Mouse (Mus musculus): Measurements from ENCODE around the gene Gm43552. TPM values are rescaled to one million over a fixed set of nuclear protein-coding genes. Genes with fewer than 3 reads are reported as not detected.
"Not testable (repeated sequence)": the region's sequence is repeated elsewhere in the genome, so short reads cannot be mapped to it uniquely, and the experiment has no call there.

Gm43552 gene
- polyA plus RNA-seq, 1 experiment, result not detected

- Histone ChIP-seq H3ac (ENCODE audit: control insufficient read depth, insufficient read length) (no peak overlapping the region), H3K4me2 (ENCODE audit: low read depth) (no peak overlapping the region), H3K4me3 (no peak overlapping the region), H3K79me2 (ENCODE audit: control insufficient read depth, insufficient read depth) (peaks cover 4% of the 10 kb centered on the region), H3K27me3 (ENCODE audit: control insufficient read depth, insufficient read depth, insufficient read length) (no peaks in the 10 kb centered on the region), H3K36me3 (ENCODE audit: control insufficient read depth, insufficient read depth) (no peaks in the 10 kb centered on the region)
- TF ChIP-seq CEBPB (IDR thresholded peaks at IDR 0.05; ENCODE audit: insufficient read depth, poor library complexity, severe bottlenecking) (no peak), MYOG (IDR thresholded peaks at IDR 0.05; ENCODE audit: control insufficient read depth in 1 of 3, insufficient read depth in 1 of 3, insufficient read length in 2 of 3, low read depth in 2 of 3) (no peak), MYOD1 (IDR thresholded peaks at IDR 0.05; ENCODE audit: control insufficient read depth in 1 of 3, insufficient read length in 2 of 3, low read depth in 2 of 3) (no peak), E2F4 (IDR thresholded peaks at IDR 0.05; ENCODE audit: insufficient read depth) (no peak), MAX (IDR thresholded peaks at IDR 0.05; ENCODE audit: low read depth) (no peak), TCF3 (IDR thresholded peaks at IDR 0.05; ENCODE audit: insufficient read length, low read depth) (no peak), POLR2AphosphoS2 (IDR thresholded peaks at IDR 0.05; ENCODE audit: insufficient read length, low read depth) (no peak), USF1 (IDR thresholded peaks at IDR 0.05; ENCODE audit: low read depth) (no peak), REST (IDR thresholded peaks at IDR 0.05; ENCODE audit: insufficient read depth, insufficient read length) (no peak), TCF12 (IDR thresholded peaks at IDR 0.05; ENCODE audit: insufficient read depth, poor library complexity, severe bottlenecking) (no peak), POLR2A (IDR thresholded peaks at IDR 0.05; ENCODE audit: insufficient read length, low read depth) (no peak), SRF (IDR thresholded peaks at IDR 0.05; ENCODE audit: control insufficient read depth, insufficient read length, low read depth) (no peak)
Measured at GRCm38 (mm10) chr5:65479681-65480445, 12.8 kb downstream of the Gm43552 start.

DNA sequence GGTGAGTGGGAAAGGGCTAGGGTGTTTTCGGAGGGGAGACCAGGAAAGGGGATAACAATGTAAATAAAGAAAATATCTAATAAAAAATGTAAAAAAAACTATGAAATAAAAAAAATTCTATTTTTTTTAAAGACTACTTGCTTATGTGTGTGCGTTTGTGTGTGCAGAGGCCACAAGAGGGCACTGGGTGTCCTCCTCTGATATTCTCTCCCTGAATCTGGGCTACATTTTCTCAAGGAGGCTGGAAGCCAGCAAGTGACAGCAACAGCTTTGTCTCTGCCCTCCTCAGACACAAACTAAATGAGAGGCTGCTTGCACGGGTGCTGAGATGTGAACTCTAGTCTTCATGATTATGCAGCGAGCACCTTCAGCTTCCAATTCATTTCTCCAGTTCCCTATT, 14.4 kb downstream of the Gm43552 start:
- H3K27me3 ChIP-seq (ENCODE audit: control insufficient read depth, insufficient read depth, insufficient read length), result no peaks in the 10 kb centered on the region
- no peak overlapping the region for H3ac ChIP-seq (ENCODE audit: control insufficient read depth, insufficient read length)
- no peak for TF ChIP-seq REST (IDR thresholded peaks at IDR 0.05; ENCODE audit: insufficient read depth, insufficient read length)
- TF ChIP-seq TCF3 (IDR thresholded peaks at IDR 0.05; ENCODE audit: insufficient read length, low read depth), result no peak
- no peak for TF ChIP-seq USF1 (IDR thresholded peaks at IDR 0.05; ENCODE audit: low read depth)
- TF ChIP-seq SRF (IDR thresholded peaks at IDR 0.05; ENCODE audit: control insufficient read depth, insufficient read length, low read depth), result no peak
- no peak for TF ChIP-seq TCF12 (IDR thresholded peaks at IDR 0.05; ENCODE audit: insufficient read depth, poor library complexity, severe bottlenecking)
- TF ChIP-seq MYOG (IDR thresholded peaks at IDR 0.05; ENCODE audit: control insufficient read depth in 1 of 3, insufficient read depth in 1 of 3, insufficient read length in 2 of 3, low read depth in 2 of 3), result no peak
- TF ChIP-seq MYOD1 (IDR thresholded peaks at IDR 0.05; ENCODE audit: control insufficient read depth in 1 of 3, insufficient read length in 2 of 3, low read depth in 2 of 3), result no peak
- no peak for TF ChIP-seq E2F4 (IDR thresholded peaks at IDR 0.05; ENCODE audit: insufficient read depth)
- no peak for TF ChIP-seq CEBPB (IDR thresholded peaks at IDR 0.05; ENCODE audit: insufficient read depth, poor library complexity, severe bottlenecking)
- no peak for TF ChIP-seq POLR2A (IDR thresholded peaks at IDR 0.05; ENCODE audit: insufficient read length, low read depth)
- TF ChIP-seq MAX (IDR thresholded peaks at IDR 0.05; ENCODE audit: low read depth), result no peak
- H3K36me3 ChIP-seq (ENCODE audit: control insufficient read depth, insufficient read depth), result no peaks in the 10 kb centered on the region
- H3K4me2 ChIP-seq (ENCODE audit: low read depth), result no peak overlapping the region
- no peak overlapping the region for H3K4me3 ChIP-seq
- H3K79me2 ChIP-seq (ENCODE audit: control insufficient read depth, insufficient read depth), result no peaks in the 10 kb centered on the region

DNA sequence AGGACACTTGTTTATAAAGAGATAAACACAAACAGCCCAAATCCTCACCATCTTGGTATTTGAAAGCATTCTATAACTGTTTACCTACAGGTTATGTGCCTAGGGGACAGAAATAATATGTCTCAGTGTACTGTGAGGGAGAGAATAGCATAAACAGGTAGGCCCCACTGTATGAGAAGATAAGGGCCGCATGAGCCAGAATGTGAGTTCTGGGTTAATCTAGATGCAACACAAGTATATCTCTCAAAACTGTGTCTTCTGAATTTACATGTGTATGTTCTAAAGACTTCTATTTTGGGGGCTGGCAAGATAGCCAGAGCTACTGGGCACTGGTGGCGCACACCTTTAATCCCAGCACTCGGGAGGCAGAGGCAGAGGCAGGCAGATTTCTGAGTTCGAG, 15.9 kb downstream of the Gm43552 start:
- H3ac ChIP-seq (ENCODE audit: control insufficient read depth, insufficient read length); H3K79me2 ChIP-seq (ENCODE audit: control insufficient read depth, insufficient read depth); H3K36me3 ChIP-seq (ENCODE audit: control insufficient read depth, insufficient read depth); H3K27me3 ChIP-seq (ENCODE audit: control insufficient read depth, insufficient read depth, insufficient read length); H3K4me3 ChIP-seq; H3K4me2 ChIP-seq (ENCODE audit: low read depth): not testable (repeated sequence)

- Histone ChIP-seq H3K79me2 (ENCODE audit: control insufficient read depth, insufficient read depth) (no peaks in the 10 kb centered on the region), H3ac (ENCODE audit: control insufficient read depth, insufficient read length) (no peak overlapping the region), H3K4me2 (ENCODE audit: low read depth) (no peak overlapping the region), H3K36me3 (ENCODE audit: control insufficient read depth, insufficient read depth) (no peaks in the 10 kb centered on the region), H3K27me3 (ENCODE audit: control insufficient read depth, insufficient read depth, insufficient read length) (no peaks in the 10 kb centered on the region), H3K4me3 (no peak overlapping the region)
- no peak for TF ChIP-seq MYOD1 (IDR thresholded peaks at IDR 0.05; ENCODE audit: control insufficient read depth in 1 of 3, insufficient read length in 2 of 3, low read depth in 2 of 3)
- no peak for TF ChIP-seq E2F4 (IDR thresholded peaks at IDR 0.05; ENCODE audit: insufficient read depth)
- no peak for TF ChIP-seq SRF (IDR thresholded peaks at IDR 0.05; ENCODE audit: control insufficient read depth, insufficient read length, low read depth)
- no peak for TF ChIP-seq POLR2A (IDR thresholded peaks at IDR 0.05; ENCODE audit: insufficient read length, low read depth)
- TF ChIP-seq TCF12 (IDR thresholded peaks at IDR 0.05; ENCODE audit: insufficient read depth, poor library complexity, severe bottlenecking), result no peak
- no peak for TF ChIP-seq CEBPB (IDR thresholded peaks at IDR 0.05; ENCODE audit: insufficient read depth, poor library complexity, severe bottlenecking)
Measured at GRCm38 (mm10) chr5:65475806-65476205, 16.8 kb downstream of the Gm43552 start.

GRCm38 (mm10) chr5:65469766-65470165, 22.9 kb downstream of the Gm43552 start:
- H3ac ChIP-seq (ENCODE audit: control insufficient read depth, insufficient read length), result no peak overlapping the region
- peaks cover 12% of the 10 kb centered on the region for H3K36me3 ChIP-seq (ENCODE audit: control insufficient read depth, insufficient read depth)
- no peak for TF ChIP-seq CEBPB (IDR thresholded peaks at IDR 0.05; ENCODE audit: insufficient read depth, poor library complexity, severe bottlenecking)
- TF ChIP-seq E2F4 (IDR thresholded peaks at IDR 0.05; ENCODE audit: insufficient read depth), result no peak
- no peak for TF ChIP-seq TCF3 (IDR thresholded peaks at IDR 0.05; ENCODE audit: insufficient read length, low read depth)
- no peak for TF ChIP-seq USF1 (IDR thresholded peaks at IDR 0.05; ENCODE audit: low read depth)
- TF ChIP-seq SRF (IDR thresholded peaks at IDR 0.05; ENCODE audit: control insufficient read depth, insufficient read length, low read depth), result no peak
- no peak for TF ChIP-seq MYOG (IDR thresholded peaks at IDR 0.05; ENCODE audit: control insufficient read depth in 1 of 3, insufficient read depth in 1 of 3, insufficient read length in 2 of 3, low read depth in 2 of 3)
- TF ChIP-seq REST (IDR thresholded peaks at IDR 0.05; ENCODE audit: insufficient read depth, insufficient read length), result no peak
- TF ChIP-seq POLR2A (IDR thresholded peaks at IDR 0.05; ENCODE audit: insufficient read length, low read depth), result no peak
- no peak for TF ChIP-seq TCF12 (IDR thresholded peaks at IDR 0.05; ENCODE audit: insufficient read depth, poor library complexity, severe bottlenecking)
- no peak for TF ChIP-seq POLR2AphosphoS2 (IDR thresholded peaks at IDR 0.05; ENCODE audit: insufficient read length, low read depth)
- no peaks in the 10 kb centered on the region for H3K79me2 ChIP-seq (ENCODE audit: control insufficient read depth, insufficient read depth)
- no peak overlapping the region for H3K4me3 ChIP-seq
- no peak overlapping the region for H3K4me2 ChIP-seq (ENCODE audit: low read depth)
- H3K27me3 ChIP-seq (ENCODE audit: control insufficient read depth, insufficient read depth, insufficient read length), result no peaks in the 10 kb centered on the region
